Mouse (Mus musculus) kidney, adult 9 months (tissue): ENCODE measurements around the gene Hes7.
A peak's percentile ranks its signal among the peaks of the same experiment; 100 is the strongest.

Experiments
- DNase-seq: peaks from one replicate; pipeline ENCODE4 v3.0.0; 2022

Gene Hes7

DNA sequence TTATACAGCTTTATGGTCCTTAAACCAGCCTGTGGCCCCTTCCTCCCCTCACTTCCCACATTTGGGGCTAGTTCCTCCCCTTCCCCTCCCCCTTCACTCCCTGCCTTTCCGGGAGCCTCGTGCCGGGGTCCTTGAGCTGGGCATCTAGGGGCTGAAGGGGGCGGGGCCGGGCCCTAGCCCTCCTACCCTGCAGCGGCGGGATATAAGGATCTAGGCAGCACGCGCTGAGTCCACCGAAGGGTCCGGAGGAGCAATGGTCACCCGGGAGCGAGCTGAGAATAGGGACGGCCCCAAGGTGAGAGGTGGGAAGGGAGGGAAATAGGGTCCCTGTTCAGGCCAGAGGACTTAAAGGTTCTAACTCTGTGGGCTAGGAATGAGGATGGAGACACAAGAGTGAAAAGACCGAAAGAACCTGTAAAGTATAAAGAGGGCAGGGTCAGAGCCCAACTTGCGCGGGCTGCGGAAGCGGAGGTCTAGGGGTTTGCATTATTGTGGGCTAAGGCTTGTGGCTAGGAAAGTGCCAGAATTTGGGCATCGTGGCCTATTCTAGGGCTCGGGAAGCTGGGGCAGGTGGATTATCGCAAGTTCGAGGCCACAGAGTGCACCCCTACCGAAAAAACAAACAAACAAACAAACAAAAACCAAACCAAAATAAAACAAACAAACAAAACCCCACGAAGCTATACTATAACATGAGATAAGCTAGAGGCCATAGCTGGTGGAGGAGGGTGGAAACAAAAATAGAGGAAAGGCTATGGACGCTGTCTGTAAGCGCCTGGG lies at the start of gene Hes7:
Hes7 (plus strand) TSS at position 184 of the 780 bp plus-strand sequence.
- DNase-seq, result no peak

DNA sequence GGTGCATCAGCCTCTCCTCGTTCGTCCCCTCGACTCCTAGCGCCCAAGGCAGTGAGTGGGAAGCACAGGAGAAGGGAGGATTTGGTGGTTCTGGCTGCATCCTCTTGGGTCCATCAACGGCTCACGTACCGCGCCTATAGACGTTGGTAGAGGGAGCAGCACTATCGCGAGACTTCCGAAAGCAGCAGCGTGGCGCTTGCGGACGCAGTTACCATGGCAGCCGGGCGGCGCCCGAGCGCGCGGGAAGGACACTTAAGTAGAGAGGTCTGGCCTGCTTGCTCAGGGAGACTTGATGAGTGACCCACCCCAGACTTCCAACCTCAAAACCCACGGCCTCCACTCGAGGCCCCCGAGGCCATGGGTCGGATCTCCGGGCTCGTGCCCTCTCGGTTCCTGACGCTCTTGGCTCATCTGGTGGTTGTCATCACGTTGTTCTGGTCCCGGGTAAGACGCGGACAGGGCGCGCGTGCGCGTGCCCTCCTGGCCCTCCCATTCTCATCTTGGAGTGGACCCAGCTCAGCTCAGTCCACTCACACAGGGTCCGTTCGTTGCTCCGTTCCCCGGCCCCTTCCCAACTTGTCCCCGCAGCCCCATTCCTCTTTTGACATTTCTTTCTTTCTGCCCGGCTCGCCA lies 49.5 kb upstream of the Hes7 start, which contains the start of gene Tmem107:
Tmem107 (plus strand) TSS at position 217 of the 633 bp plus-strand sequence.
- DNase-seq, result peak; percentile 96

DNA sequence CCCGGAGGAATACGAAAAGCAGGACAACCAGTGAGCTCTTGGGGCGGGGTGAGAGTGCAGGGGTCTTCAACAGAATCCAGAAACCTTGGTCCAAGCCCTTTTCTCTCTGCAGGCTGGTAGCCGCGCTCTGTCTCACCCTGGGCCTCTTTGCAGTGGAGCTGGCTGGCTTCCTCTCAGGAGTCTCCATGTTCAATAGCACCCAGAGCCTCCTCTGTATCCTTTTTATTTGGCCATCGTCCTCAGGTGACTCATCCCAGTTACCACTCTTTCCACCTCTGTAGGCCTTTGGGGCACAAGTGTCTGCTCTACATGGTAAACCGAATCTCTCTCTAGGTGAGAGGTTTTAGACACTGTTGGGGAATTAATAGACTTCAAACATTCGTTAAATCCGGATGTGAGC lies 48.9 kb upstream of the Hes7 start:
- no peak for DNase-seq

DNA sequence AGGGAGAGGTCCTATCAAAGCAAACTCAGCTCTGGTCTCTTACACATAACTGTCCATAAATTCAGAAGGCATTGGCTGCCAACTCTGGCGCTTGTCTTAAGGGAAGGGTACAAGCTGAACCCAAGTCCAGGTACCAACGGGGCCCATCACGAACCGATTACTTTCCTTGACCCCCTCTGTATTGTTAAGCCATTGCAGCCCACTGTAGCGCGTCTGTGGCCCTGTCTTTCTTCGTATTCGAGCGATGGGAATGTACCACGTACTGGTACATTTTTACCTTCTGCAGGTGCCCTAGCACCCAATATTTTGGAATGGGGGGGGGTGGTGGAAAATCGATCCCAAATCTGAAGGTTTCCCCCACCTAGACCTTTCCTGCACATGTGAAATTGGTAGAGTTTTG lies 48.0 kb upstream of the Hes7 start:
- no peak for DNase-seq

DNA sequence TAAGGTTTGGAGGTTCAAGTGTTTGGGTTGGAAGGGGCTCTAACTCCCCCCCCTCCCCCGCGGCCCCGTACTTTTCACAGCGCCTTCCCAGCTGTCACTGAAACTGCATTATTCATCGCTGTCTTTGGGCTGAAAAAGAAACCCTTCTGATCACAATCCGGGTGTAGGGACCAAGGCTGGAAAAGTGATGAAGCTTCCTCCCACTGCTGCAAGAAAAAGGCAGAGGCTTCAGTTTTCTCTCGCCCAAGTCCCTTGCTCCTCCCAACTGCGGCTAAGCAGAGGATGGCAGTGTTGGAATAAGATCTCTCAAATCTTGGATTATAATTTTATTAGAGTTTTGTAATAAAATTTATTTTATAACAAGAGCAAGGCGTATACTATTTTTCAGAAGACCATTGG lies 47.5 kb upstream of the Hes7 start:
- no peak for DNase-seq

DNA sequence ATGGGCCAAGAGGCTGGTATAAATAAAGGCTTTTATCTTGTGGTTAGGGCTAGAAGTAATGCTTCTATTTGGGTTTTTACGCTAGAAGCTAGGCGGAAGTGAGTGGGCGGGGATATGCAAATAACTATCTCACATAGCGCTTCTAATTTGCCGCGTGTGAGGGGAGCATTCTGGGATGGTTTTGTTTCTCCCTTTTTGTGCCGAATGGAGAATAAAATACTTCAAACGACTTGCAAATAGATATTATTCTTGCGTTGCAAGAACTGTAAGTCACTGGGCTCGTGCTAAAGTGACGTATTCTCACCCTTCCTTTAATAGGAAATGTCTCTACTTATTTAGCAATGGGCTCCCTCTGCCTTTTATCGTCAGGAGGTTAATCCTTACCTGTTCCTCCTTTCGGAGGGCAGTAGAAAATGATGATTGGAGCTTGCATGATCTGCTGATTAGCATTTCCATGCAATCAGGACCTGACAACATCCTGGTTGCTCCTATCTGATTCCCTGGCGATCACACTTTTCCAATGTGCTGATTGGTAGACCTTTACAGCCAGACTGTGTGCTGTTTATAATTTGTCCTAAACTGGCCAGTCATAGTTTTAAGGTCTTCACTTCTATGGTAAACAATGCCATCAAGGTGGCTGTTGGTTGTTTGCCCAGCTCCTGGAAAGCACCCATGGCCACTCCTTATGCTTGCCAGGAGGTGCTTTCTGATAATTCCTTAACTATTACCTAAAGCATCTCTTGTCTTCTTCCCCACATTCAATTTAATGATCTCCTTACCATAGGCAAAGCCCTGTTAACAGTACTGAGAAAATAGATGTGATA lies 46.9 kb upstream of the Hes7 start:
- peak; percentile 96 for DNase-seq

DNA sequence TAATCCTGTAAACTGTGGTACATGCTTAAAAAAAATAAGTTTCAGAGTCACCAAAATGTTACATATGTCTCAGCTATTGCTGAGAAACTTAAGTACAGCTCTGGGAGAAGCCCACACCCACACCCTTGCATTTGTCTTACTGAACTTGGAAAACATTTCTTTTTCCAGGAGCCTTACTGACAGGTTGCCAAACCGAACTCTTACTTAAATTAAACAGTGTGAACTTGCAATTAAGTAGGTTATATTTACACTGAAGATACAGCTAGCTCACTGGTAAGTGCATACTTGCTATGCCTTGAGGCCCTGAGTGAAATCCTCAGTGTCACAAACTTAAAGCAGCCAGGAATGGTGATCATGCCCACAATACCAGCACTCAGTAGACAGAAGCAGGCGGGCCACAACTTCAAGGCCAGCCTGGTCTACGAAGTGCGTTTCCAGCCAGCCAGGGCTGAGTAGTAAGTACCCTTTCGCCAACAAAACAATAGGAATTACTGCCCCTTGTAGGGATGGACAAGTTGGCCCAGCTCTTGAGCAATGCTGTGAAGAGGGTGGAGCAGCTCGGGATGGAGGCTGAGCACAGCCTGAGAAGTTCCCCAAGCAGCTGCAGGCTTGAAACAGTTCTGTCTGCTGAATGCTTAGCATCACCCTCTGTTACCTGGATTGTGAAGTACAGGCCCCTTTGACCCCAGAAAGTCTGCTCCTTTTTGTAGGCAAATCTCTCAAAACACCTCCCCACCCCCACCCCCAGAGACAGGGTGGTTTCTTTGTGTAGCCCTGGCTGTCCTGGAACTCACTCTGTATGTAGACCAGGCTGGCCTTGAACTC lies 46.0 kb upstream of the Hes7 start:
- DNase-seq, result no peak

DNA sequence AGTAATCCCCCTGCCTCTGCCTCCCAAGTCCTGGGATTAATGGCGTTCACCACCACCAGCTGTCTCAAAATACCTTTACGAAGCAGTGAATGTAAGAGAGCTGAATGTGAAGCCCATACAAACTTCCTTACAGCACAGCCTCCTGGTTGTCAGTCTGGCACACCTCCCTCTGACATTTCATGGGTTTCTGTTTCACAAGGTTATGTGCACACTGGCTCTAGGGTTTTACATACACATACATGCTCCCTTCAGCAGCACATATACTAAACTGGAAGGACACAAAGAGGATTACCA lies 45.5 kb upstream of the Hes7 start:
- no peak for DNase-seq

DNA sequence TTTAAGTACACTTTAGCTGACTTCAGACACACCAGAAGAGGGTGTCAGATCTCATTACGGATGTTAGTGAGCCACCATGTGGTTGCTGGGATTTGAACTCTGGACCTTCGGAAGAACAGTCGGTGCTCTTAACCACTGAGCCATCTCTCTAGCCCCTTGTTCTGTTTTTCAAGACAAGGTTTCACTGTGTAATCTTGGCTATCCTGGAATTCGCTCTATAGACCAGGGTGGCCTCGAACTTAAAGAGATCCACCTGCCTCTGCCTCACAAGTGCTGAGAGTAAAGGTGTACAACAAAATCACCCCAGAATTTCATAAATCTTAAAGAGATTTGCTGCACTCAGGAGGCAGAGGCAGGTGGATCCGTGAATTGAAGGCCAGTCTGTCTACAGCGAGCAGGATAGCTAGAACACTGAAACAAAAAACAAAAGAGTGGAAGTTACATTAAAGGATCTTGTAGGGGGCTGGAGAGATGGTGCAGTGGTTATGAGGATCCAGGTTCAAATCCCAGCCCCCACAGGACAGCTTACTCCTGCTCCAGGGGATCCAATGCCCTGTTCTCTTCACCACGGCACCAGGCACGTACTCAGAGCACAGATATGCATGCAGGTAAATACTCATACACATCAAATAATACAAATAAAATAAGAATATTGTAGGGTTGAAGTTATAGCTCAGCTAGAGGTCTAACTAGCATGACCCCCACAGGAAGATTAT lies 44.3 kb upstream of the Hes7 start:
- DNase-seq, result no peak

DNA sequence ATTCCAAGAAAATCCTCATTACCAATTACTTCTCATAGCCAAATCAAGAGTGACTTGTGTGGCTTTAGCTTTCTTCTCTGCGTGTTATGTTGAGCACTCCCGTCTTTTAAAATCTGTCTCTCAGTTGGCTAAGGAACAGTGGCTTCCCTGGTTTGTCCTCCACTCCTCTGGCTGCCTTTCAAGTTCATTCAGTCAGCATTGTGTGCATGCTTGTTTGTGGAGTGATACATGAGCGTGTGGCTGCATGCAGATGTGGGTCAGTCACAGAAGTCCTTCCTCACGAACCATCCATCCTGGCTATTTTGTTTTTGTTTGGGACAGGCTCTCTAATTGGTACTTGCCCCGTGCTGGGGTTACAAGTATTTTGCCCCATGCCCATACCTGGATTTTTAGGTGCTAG lies 43.6 kb upstream of the Hes7 start:
- DNase-seq, result no peak

DNA sequence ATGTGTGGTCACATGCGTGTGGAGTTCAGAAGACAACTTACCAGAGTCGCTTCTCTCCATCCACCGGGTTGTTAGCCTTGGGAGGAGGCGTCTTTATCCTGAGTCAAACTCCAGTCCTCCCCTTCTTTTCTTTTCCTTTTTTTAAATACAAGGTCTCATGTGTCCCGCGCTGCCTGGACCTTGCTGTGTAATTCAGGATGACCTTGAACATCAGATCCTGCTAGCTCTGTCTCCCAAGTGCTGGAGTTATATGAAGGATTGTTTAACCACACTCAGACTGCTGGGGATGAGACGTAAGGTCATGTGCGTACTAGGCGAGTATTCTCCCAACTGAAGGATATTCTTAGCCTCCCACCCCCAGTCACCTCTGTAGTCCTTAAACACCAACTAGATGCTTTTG lies 42.9 kb upstream of the Hes7 start:
- DNase-seq, result no peak

DNA sequence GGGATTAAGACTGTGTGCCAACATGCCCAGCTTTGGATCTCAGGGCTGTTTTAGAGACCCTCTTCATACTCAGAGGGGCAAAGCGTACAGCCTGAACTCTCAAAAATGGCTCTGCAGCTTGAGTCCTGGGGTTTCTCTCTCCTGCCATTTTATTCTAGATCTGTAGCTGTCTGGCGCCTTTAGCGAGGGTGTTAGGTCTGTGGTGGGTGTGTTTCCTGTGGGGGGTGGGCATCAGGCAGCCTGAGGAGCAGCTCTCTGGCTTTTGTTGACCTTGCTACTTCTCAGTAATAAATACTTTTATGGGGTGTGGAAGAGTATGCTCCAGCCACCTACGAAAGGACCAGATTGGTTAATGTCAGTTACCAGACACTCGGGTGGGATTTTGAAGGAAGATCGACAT lies 42.2 kb upstream of the Hes7 start:
- DNase-seq, result no peak

DNA sequence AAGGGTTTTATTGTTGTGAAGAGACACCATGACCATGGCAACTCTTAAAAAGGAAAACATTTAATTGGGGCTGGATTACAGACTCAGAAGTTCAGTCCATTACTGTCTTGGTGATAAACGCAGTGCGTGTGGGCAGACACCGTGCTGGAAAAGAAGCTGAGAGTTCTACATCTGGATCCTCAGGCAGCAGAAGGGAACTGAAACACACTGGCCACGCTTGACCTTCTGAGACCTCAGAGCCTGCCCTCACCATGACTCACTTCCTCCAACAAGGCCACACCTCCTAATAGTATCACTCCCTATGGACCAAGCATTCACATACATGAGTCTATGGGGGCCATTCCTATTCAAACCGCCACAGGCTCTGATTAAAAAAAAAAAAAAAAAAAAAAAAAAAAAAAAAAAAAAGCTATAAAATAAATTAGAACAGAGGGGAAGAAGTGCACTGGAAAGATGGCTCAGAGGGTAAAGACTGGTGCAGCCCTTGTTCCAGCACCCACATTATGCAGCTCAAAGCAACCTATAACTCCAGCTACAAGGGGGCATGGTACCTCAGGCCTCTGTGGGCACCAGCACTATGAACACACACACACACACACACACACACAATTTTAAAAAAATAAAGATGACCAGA lies 41.3 kb upstream of the Hes7 start:
- no peak for DNase-seq

DNA sequence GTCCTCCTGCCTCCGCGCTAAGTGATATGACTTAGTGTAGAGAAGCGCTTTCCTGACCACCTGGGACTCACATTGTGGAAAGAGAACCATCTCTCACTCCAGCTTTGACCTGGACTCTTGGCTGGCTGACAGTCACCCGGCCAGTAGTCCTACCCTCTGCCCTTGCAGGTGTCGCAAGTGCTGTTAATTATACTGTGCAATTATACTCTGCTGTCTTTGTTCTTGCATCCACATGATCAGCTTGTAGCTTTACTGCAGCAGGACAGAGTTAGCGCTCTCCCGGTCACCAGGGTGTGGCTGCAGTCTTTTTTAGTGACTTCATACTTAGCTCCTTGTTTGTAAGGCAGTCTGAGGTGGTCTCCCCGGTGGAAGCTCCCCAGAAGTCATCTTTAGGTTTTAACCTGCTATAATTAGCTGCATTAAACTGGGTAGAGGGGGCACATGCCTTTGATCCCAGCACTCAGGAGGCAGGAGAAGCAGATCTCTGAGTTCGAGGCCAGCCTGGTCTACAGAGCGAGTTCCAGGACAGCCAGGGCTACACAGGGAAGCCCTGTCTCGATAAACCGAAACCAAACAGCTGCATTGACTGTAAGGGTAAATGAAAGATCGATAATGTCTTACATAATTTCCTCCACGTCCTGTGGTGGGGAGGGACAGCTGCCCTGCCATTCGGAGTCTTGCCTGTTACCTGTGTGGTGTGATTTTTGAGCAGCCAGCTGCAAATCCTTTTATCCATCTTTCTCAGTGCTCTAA lies 39.9 kb upstream of the Hes7 start:
- DNase-seq, result peak; percentile 54

DNA sequence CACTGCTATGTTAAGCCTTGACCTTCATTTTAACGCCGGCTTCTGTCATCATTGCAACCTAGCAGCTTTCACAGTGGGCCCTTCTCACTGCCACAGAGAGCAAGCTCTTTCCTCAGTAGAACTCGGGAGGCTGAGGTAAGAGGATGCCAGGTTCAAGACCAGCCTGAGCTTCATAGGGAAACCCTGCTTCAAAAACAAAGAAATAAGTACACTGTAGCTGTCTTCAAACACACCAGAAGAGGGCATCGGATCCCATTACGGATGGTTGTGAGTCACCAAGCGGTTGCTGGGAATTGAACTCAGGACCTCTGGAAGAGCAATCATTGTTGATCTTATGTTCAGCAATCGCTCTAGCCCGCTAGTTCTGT lies 39.4 kb upstream of the Hes7 start:
- no peak for DNase-seq

DNA sequence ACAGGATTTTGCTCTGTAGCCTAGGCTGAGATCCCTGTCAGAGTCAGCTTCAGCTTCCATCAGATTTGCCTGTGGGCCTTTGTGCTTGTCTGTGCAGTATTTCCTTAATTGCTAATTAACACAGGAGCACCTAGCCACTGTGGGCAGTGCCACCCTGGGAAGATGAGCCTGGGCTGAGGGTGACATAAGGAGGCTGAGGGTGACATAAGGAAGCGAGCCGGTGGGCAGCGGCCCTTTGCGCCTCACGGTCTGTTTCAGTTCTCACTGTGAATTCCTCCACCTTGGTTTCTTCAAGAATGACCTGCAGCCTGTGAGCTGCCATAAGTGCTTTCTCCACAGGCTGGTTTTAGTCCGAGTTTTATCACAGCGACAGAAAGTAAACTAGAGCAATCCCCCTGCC lies 38.6 kb upstream of the Hes7 start:
- DNase-seq, result no peak

DNA sequence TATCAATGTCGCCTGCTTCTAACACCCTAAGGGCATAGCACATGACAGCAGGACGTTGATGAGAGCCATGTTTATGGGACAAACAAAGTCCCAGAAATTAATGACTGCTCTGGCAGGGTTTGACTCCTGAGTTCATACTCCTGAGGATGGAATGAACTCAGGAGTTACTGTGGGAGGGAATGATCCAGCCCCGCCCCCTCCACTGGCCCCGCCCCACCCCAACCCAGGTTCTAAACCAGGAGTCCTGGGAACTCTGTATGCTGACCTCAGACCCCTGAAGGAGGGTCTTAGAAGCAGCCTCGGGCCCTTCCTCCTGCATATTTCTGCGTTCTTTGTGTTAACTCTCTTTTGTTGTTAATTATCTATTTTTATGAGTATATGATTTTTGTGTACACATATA lies 34.6 kb upstream of the Hes7 start:
- no peak for DNase-seq

DNA sequence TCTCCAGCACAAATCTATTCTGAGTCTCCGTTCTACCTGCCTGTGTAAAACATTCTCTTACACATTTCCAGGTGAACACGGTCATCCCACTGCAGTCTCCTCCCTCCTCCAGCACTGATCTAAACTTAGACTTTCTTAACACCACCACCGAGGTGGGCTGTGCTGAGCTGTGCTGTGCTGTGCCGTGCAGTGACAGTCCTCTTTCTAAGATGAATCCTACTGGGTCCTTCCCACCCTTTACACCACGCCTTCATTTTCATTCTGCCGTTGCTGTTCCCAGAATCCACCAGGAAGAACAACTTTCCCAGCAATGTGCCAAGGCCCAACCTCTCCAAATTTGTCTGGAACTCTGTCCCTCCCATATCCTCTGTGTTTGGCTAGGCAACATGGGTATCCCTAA lies 33.8 kb upstream of the Hes7 start:
- no peak for DNase-seq

DNA sequence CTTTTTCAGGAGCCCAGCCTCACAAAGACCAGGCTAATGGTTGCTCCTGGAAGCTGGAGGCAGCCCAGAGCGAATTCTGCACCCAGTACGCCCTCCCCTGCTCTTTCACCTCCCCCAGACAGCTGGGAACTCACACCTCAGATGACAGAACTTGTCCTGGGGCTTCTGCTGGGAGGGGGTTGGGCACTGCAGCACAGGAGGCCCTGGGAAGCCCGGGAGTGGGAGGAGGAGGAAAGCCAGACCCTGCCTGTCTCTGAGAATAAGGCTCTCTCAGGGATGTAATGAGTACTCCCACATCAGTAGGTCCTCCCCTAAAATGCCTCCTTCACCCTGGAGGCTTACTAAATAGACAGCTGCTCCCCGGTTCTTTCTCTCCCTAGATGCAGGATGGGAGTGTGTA lies 33.1 kb upstream of the Hes7 start:
- DNase-seq, result no peak

DNA sequence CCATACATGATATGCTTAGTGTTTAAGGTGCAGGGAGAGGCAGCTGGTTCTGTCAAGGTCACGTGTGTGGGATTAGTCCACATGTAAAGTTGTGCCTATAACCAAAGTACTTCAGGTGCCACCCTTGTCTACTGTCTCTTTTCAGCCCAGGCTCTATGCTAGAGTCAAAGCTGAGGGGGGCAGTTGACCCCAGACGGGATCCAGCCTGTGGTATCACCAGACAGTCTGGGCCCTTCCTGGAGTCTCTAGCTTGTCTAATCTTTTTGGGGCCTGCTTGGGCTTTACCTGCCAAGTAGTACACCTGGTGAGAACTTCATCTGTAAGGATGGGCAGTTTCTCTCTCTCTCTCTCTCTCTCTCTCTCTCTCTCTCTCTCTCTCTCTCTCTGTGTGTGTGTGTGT lies 32.6 kb upstream of the Hes7 start:
- no peak for DNase-seq
